Mouse (Mus musculus): ENCODE results near the gene Adipor2.
A peak's percentile ranks its signal among the peaks of the same experiment; 100 is the strongest.
"Not testable (repeated sequence)": the region's sequence is repeated elsewhere in the genome, so short reads cannot be mapped to it uniquely, and the experiment has no call there.

Gene Adipor2

GRCm38 (mm10) chr6:119389089-119389488, 28.4 kb downstream of the Adipor2 start:
- DNase-seq (ENCODE audit: low read depth): no peak

GRCm38 (mm10) chr6:119388650-119389012, 28.9 kb downstream of the Adipor2 start:
- peak; percentile 96 for DNase-seq (ENCODE audit: low read depth)

- DNase-seq (ENCODE audit: low read depth): no peak
Measured at GRCm38 (mm10) chr6:119387801-119388649, 29.5 kb downstream of the Adipor2 start.

- no peak for DNase-seq (ENCODE audit: low read depth)
Measured at GRCm38 (mm10) chr6:119386821-119387220, 30.7 kb downstream of the Adipor2 start.

GRCm38 (mm10) chr6:119386421-119386820, 31.1 kb downstream of the Adipor2 start:
- DNase-seq (ENCODE audit: low read depth): no peak

- no peak for DNase-seq (ENCODE audit: low read depth)
Measured at GRCm38 (mm10) chr6:119385668-119386067, 31.8 kb downstream of the Adipor2 start.

- DNase-seq (ENCODE audit: low read depth): no peak
Measured at GRCm38 (mm10) chr6:119378631-119379030, 38.9 kb downstream of the Adipor2 start.

- DNase-seq (ENCODE audit: low read depth): no peak
Measured at GRCm38 (mm10) chr6:119377613-119378012, 39.9 kb downstream of the Adipor2 start.

- no peak for DNase-seq (ENCODE audit: low read depth)
Measured at GRCm38 (mm10) chr6:119375035-119375434, 42.5 kb downstream of the Adipor2 start.

GRCm38 (mm10) chr6:119373000-119373705, 44.4 kb downstream of the Adipor2 start:
- no peak for DNase-seq (ENCODE audit: low read depth)

GRCm38 (mm10) chr6:119372237-119372636, 45.3 kb downstream of the Adipor2 start:
- no peak for DNase-seq (ENCODE audit: low read depth)

GRCm38 (mm10) chr6:119371624-119372023, 45.9 kb downstream of the Adipor2 start:
- DNase-seq (ENCODE audit: low read depth): no peak

- no peak for DNase-seq (ENCODE audit: low read depth)
Measured at GRCm38 (mm10) chr6:119367382-119367781, 50.1 kb downstream of the Adipor2 start.

GRCm38 (mm10) chr6:119366800-119367199, 50.7 kb downstream of the Adipor2 start:
- not testable (repeated sequence) for DNase-seq (ENCODE audit: low read depth)

GRCm38 (mm10) chr6:119363593-119363992, 53.9 kb downstream of the Adipor2 start:
- DNase-seq (ENCODE audit: low read depth): no peak

- no peak for DNase-seq (ENCODE audit: low read depth)
Measured at GRCm38 (mm10) chr6:119360925-119361702, 56.4 kb downstream of the Adipor2 start.

GRCm38 (mm10) chr6:119360250-119360649, 57.3 kb downstream of the Adipor2 start:
- not testable (repeated sequence) for DNase-seq (ENCODE audit: low read depth)

GRCm38 (mm10) chr6:119358020-119358571, 59.4 kb downstream of the Adipor2 start:
- DNase-seq (ENCODE audit: low read depth): no peak

GRCm38 (mm10) chr6:119352501-119352900, 65.0 kb downstream of the Adipor2 start:
- DNase-seq (ENCODE audit: low read depth): no peak

GRCm38 (mm10) chr6:119351656-119352055, 65.8 kb downstream of the Adipor2 start:
- no peak for DNase-seq (ENCODE audit: low read depth)

- DNase-seq (ENCODE audit: low read depth): no peak
Measured at GRCm38 (mm10) chr6:119350703-119351198, 66.8 kb downstream of the Adipor2 start.

GRCm38 (mm10) chr6:119348234-119348633, 69.3 kb downstream of the Adipor2 start:
- DNase-seq (ENCODE audit: low read depth): peak; percentile 65
